Mouse (Mus musculus): Measurements from ENCODE around the gene Apobec1.

GRCm38 (mm10) chr6:122528136-122528535, 74.1 kb downstream of the Apobec1 start:
- TF ChIP-seq E2F4 (IDR thresholded peaks at IDR 0.05; ENCODE audit: insufficient replicate concordance, low read depth, low read length) (no peak), ZMIZ1 (IDR thresholded peaks at IDR 0.05; ENCODE audit: low read depth, low read length) (0 out of 2 replicates have a peak, but pooled peaks have one; percentile 19), GABPA (IDR thresholded peaks at IDR 0.05; ENCODE audit: insufficient replicate concordance, low read depth, low read length) (no peak)

All from CH12.LX (cell line).